Mouse (Mus musculus) liver, embryonic 15.5 days (tissue): ENCODE measurements at regions not wholly inside any gene's neighbourhood (a gene's known extent, or its start where the extent isn't known, plus 50 kb on each side); places are given as distances from the start of the nearest gene placed in this dataset.

Experiments used
- ATAC-seq: fragments of 200-750 bp; cut with Nextera tagmentation; 2 replicates; pipeline ENCODE4 v1.8.0; 2017; ENCODE audit warnings: moderate number of reproducible peaks, mild to moderate bottlenecking, moderate library complexity; ENCODE audit not compliant: insufficient read depth
- H3K27ac ChIP-seq: fragments of 300-500 bp; sonication (generic); replicated peaks from 2 replicates; pipeline ENCODE4 v1.5.1; 2015; ENCODE audit warnings: mild to moderate bottlenecking, inconsistent platforms
- H3K27me3 ChIP-seq: fragments of 300-500 bp; sonication (generic); 2 replicates; pipeline ENCODE4 v1.6.1; 2015; ENCODE audit warnings: mild to moderate bottlenecking, inconsistent platforms
- H3K36me3 ChIP-seq: fragments of 300-500 bp; sonication (generic); replicated peaks from 2 replicates; pipeline ENCODE4 v1.6.1; 2015; ENCODE audit warnings: moderate library complexity, mild to moderate bottlenecking, inconsistent platforms
- H3K4me1 ChIP-seq: fragments of 300-500 bp; sonication (generic); replicated peaks from 2 replicates; pipeline ENCODE4 v1.6.1; 2015; ENCODE audit warnings: inconsistent platforms
- H3K4me2 ChIP-seq: fragments of 300-500 bp; sonication (generic); 2 replicates; pipeline ENCODE4 v1.6.1; 2015; ENCODE audit warnings: moderate library complexity, mild to moderate bottlenecking, inconsistent platforms
- H3K4me3 ChIP-seq: fragments of 300-500 bp; sonication (generic); replicated peaks from 2 replicates; pipeline ENCODE4 v1.5.1; 2015; ENCODE audit warnings: mild to moderate bottlenecking, inconsistent platforms
- H3K9ac ChIP-seq: fragments of 300-500 bp; sonication (generic); 2 replicates; pipeline ENCODE4 v1.6.1; 2015; ENCODE audit warnings: moderate library complexity, mild to moderate bottlenecking, inconsistent platforms
- H3K9me3 ChIP-seq: fragments of 300-500 bp; sonication (generic); replicated peaks from 2 replicates; pipeline ENCODE4 v1.6.1; 2016; ENCODE audit warnings: inconsistent platforms
- WGBS: fragments of 180-500 bp; shearing (Covaris S2); methylation state at CpG from one replicate; pipeline ENCODE4 v1.1.7; 2015; ENCODE audit warnings: mixed read lengths; ENCODE audit not compliant: insufficient replicate concordance; 5-methylcytosine and 5-hydroxymethylcytosine counted together

DNA sequence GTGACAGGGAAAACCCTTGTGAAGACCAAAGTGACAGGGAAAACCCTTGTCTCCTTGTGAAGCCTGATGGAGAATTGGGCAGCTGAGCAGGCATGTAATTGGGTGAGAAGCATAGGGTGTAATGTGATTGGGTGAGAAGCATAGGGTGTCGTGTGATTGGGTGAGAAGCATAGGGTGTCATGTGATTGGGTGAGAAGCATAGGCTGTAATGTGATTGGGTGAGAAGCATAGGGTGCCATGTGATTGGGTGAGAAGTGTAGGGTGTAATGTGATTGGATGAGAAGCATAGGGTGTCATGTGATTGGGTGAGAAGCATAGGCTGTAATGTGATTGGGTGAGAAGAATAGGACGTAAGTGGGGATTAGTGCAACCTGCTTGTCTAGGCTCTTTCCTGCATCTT is 67.5 kb downstream of the Enc1 start:
- WGBS = 65% methylated on average over 2 of the region's 2 CpGs
- no peak for ATAC-seq
- no peak overlapping the region for H3K4me3 ChIP-seq
- peaks cover 18% of the 10 kb centered on the region for H3K4me1 ChIP-seq
- no peak overlapping the region for H3K4me2 ChIP-seq
- H3K36me3 ChIP-seq = no peaks in the 10 kb centered on the region
- H3K27me3 ChIP-seq = no peaks in the 10 kb centered on the region
- H3K9me3 ChIP-seq = no peaks in the 10 kb centered on the region
- no peak overlapping the region for H3K27ac ChIP-seq
- no peak overlapping the region for H3K9ac ChIP-seq
